Mouse (Mus musculus): ENCODE measurements around the gene Htra3. TPM values are rescaled to one million over a fixed set of nuclear protein-coding genes. Genes with fewer than 3 reads are reported as not detected.
A peak's percentile ranks its signal among the peaks of the same experiment; 100 is the strongest.

Htra3 gene
- polyA plus RNA-seq, 1 experiment from 2014 or later: 46.4 TPM

- Histone ChIP-seq H3K27ac (replicated peaks; ENCODE audit: low read depth, low read length) (no peak overlapping the region), H3K36me3 (ENCODE audit: control insufficient read depth, insufficient read depth, low read length) (no peaks in the 10 kb centered on the region), H3K4me2 (ENCODE audit: low read depth, low read length) (no peak overlapping the region), H3K9me3 (ENCODE audit: control insufficient read depth, low read length) (no peaks in the 10 kb centered on the region), H3K27me3 (replicated peaks; ENCODE audit: control insufficient read depth, insufficient read depth, low read length) (no peaks in the 10 kb centered on the region), H3K9ac (ENCODE audit: low read depth, low read length) (no peak overlapping the region), H3K4me1 (ENCODE audit: control insufficient read depth, insufficient read depth, low read length) (no peaks in the 10 kb centered on the region), H3K4me3 (ENCODE audit: low read depth, low read length) (no peak overlapping the region)
- WGBS: 92% methylated on average over 3 of the region's 3 CpGs
- ATAC-seq (ENCODE audit: low read depth) (no peak), DNase-seq (ENCODE audit: low spot score) (no peak)
Measured at GRCm38 (mm10) chr5:35705411-35705810, 25.8 kb upstream of the Htra3 start.

DNA sequence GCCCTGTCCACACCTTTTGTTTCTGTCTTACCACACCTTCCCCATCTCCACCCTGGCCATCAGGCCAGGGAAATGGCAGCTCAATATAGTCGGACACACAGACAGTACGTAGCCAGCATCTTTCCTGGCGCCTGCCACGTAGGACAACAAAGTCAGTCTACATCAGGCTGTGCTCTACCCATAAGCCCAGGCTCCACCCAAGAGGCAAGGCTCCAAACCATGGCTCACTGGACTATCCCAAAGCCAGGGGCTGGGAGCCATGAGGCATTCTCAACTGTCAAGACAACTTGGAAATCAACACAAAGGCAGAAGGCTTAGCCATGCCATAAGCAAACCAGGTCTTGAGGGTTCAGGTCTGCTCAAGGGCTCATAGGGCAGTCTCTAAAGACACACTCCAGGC, 24.2 kb upstream of the Htra3 start:
- Histone ChIP-seq H3K9me3 (ENCODE audit: control insufficient read depth, low read length) (no peaks in the 10 kb centered on the region), H3K9ac (ENCODE audit: low read depth, low read length) (no peak overlapping the region), H3K4me3 (ENCODE audit: low read depth, low read length) (no peak overlapping the region), H3K27me3 (replicated peaks; ENCODE audit: control insufficient read depth, insufficient read depth, low read length) (no peaks in the 10 kb centered on the region), H3K4me2 (ENCODE audit: low read depth, low read length) (no peak overlapping the region), H3K36me3 (ENCODE audit: control insufficient read depth, insufficient read depth, low read length) (no peaks in the 10 kb centered on the region), H3K27ac (replicated peaks; ENCODE audit: low read depth, low read length) (no peak overlapping the region), H3K4me1 (ENCODE audit: control insufficient read depth, insufficient read depth, low read length) (no peaks in the 10 kb centered on the region)
- ATAC-seq (ENCODE audit: low read depth) (no peak), DNase-seq (ENCODE audit: low spot score) (no peak)
- 93% methylated on average over 4 of the region's 4 CpGs for WGBS

DNA sequence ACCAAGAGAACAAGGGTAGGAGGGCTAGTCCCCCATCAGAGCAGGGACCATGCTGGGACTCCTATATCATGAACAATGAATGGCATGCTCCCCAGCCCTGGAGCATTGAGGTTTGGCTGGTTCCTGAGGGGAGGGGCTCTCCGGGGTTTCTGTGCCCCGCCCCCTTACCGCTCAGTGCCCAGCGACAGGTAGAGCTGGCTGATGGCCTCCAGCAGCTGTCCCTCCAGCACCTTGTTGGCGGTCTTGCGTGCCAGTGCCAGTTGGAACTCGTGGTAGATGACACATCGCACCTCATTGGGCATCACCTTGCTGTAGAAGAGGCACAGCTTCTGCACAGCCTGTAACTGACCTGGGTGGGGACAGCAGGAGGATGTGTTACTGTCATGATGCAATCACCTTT, 23.6 kb upstream of the Htra3 start:
- ATAC-seq (ENCODE audit: low read depth) (no peak), DNase-seq (ENCODE audit: low spot score) (no peak)
- no peaks in the 10 kb centered on the region for H3K36me3 ChIP-seq (ENCODE audit: control insufficient read depth, insufficient read depth, low read length)
- WGBS: 85% methylated on average over 7 of the region's 8 CpGs
- H3K4me1 ChIP-seq (ENCODE audit: control insufficient read depth, insufficient read depth, low read length): no peaks in the 10 kb centered on the region
- H3K9me3 ChIP-seq (ENCODE audit: control insufficient read depth, low read length): no peaks in the 10 kb centered on the region
- no peak overlapping the region for H3K4me3 ChIP-seq (ENCODE audit: low read depth, low read length)
- H3K27me3 ChIP-seq (replicated peaks; ENCODE audit: control insufficient read depth, insufficient read depth, low read length): no peaks in the 10 kb centered on the region
- no peak overlapping the region for H3K27ac ChIP-seq (replicated peaks; ENCODE audit: low read depth, low read length)
- H3K4me2 ChIP-seq (ENCODE audit: low read depth, low read length): no peak overlapping the region
- H3K9ac ChIP-seq (ENCODE audit: low read depth, low read length): no peak overlapping the region

DNA sequence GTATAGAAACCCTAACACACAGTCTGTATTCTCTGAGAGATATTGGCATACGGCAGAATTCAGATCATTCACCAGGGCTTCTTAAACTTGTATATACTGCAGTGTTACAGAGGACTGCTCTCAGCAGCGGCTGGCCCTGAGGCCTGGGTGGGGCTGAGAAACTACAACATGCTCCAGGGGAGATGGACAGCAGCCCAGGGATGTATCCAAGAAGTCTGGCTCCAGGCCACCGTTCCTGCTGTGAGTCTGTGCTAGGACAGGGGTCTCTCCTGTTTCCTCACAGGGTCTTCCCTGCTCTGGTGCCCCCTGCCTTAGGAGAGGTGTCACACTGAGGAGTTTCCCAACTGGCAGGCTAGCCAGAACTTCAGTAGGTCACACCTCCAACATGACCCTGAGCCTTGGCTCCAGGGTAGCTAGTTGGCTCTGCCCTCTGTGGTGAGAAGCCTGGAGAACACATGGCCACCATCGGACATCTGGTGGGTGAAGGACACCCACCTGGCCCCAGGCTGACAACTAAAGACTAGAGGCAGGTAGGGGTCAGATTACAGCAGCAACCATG, 23.1 kb upstream of the Htra3 start:
- DNase-seq (ENCODE audit: low spot score) (no peak), ATAC-seq (ENCODE audit: low read depth) (no peak)
- Histone ChIP-seq H3K4me1 (ENCODE audit: control insufficient read depth, insufficient read depth, low read length) (no peaks in the 10 kb centered on the region), H3K4me3 (ENCODE audit: low read depth, low read length) (no peak overlapping the region), H3K27me3 (replicated peaks; ENCODE audit: control insufficient read depth, insufficient read depth, low read length) (no peaks in the 10 kb centered on the region), H3K9ac (ENCODE audit: low read depth, low read length) (no peak overlapping the region), H3K36me3 (ENCODE audit: control insufficient read depth, insufficient read depth, low read length) (no peaks in the 10 kb centered on the region), H3K9me3 (ENCODE audit: control insufficient read depth, low read length) (no peaks in the 10 kb centered on the region), H3K27ac (replicated peaks; ENCODE audit: low read depth, low read length) (no peak overlapping the region), H3K4me2 (ENCODE audit: low read depth, low read length) (no peak overlapping the region)
- 73% methylated on average over 4 of the region's 4 CpGs for WGBS

DNA sequence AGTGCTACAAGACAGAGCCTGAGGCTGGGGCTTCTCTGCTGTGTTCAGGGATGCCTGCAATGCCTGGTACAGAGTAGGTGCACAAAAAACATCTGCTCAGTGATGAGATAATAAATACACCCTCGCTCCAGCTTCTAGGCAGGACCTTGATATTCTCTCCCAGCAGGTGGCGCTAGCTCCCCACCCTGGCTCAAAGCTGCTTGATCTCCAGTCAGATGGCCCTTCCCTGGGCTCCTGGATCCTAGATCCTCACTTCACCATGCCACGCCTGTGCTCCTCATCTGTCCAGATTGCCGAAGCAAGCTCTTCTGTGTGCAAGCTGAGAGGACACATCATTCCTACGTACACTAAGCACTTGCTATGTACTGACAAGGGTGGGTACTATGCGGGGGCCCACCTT, 21.5 kb upstream of the Htra3 start:
- ATAC-seq (ENCODE audit: low read depth): peak; percentile 41; the same call in 1 of the 2 replicates
- 42% methylated on average over 6 of the region's 6 CpGs for WGBS

GRCm38 (mm10) chr5:35695815-35696214, 16.2 kb upstream of the Htra3 start:
- ATAC-seq (ENCODE audit: low read depth) (no peak), DNase-seq (ENCODE audit: low spot score) (no peak)
- no peak overlapping the region for H3K9ac ChIP-seq (ENCODE audit: low read depth, low read length)
- no peak overlapping the region for H3K27ac ChIP-seq (replicated peaks; ENCODE audit: low read depth, low read length)
- WGBS: 26% methylated on average over 5 of the region's 5 CpGs
- H3K4me2 ChIP-seq (ENCODE audit: low read depth, low read length): no peak overlapping the region
- H3K36me3 ChIP-seq (ENCODE audit: control insufficient read depth, insufficient read depth, low read length): no peaks in the 10 kb centered on the region
- H3K4me3 ChIP-seq (ENCODE audit: low read depth, low read length): no peak overlapping the region
- peaks cover 4% of the 10 kb centered on the region for H3K4me1 ChIP-seq (ENCODE audit: control insufficient read depth, insufficient read depth, low read length)
- H3K27me3 ChIP-seq (replicated peaks; ENCODE audit: control insufficient read depth, insufficient read depth, low read length): no peaks in the 10 kb centered on the region
- H3K9me3 ChIP-seq (ENCODE audit: control insufficient read depth, low read length): no peaks in the 10 kb centered on the region

More for the DNA sequence above, 21.5 kb upstream of the Htra3 start:
- H3K4me1 ChIP-seq (ENCODE audit: control insufficient read depth, insufficient read depth, low read length): no peaks in the 10 kb centered on the region
- no peaks in the 10 kb centered on the region for H3K36me3 ChIP-seq (ENCODE audit: control insufficient read depth, insufficient read depth, low read length)
- H3K4me2 ChIP-seq (ENCODE audit: low read depth, low read length): no peak overlapping the region
- H3K9me3 ChIP-seq (ENCODE audit: control insufficient read depth, low read length): no peaks in the 10 kb centered on the region
- no peak overlapping the region for H3K4me3 ChIP-seq (ENCODE audit: low read depth, low read length)
- no peak overlapping the region for H3K27ac ChIP-seq (replicated peaks; ENCODE audit: low read depth, low read length)
- no peaks in the 10 kb centered on the region for H3K27me3 ChIP-seq (replicated peaks; ENCODE audit: control insufficient read depth, insufficient read depth, low read length)
- no peak overlapping the region for H3K9ac ChIP-seq (ENCODE audit: low read depth, low read length)
- no peak for DNase-seq (ENCODE audit: low spot score)

GRCm38 (mm10) chr5:35693638-35694037, 14.1 kb upstream of the Htra3 start:
- DNase-seq (ENCODE audit: low spot score) (no peak), ATAC-seq (ENCODE audit: low read depth) (no peak)
- WGBS: 77% methylated on average over 4 of the region's 4 CpGs

GRCm38 (mm10) chr5:35691246-35691645, 11.7 kb upstream of the Htra3 start:
- peaks cover 4% of the 10 kb centered on the region for H3K4me1 ChIP-seq (ENCODE audit: control insufficient read depth, insufficient read depth, low read length)
- ATAC-seq (ENCODE audit: low read depth) (no peak), DNase-seq (ENCODE audit: low spot score) (no peak)
- H3K27ac ChIP-seq (replicated peaks; ENCODE audit: low read depth, low read length): no peak overlapping the region
- no peak overlapping the region for H3K9ac ChIP-seq (ENCODE audit: low read depth, low read length)
- WGBS: 40% methylated on average over 11 of the region's 11 CpGs
- no peak overlapping the region for H3K4me2 ChIP-seq (ENCODE audit: low read depth, low read length)
- H3K27me3 ChIP-seq (replicated peaks; ENCODE audit: control insufficient read depth, insufficient read depth, low read length): no peaks in the 10 kb centered on the region
- H3K4me3 ChIP-seq (ENCODE audit: low read depth, low read length): no peak overlapping the region
- no peaks in the 10 kb centered on the region for H3K36me3 ChIP-seq (ENCODE audit: control insufficient read depth, insufficient read depth, low read length)
- no peaks in the 10 kb centered on the region for H3K9me3 ChIP-seq (ENCODE audit: control insufficient read depth, low read length)

More at GRCm38 (mm10) chr5:35693638-35694037, 14.1 kb upstream of the Htra3 start:
- H3K9ac ChIP-seq (ENCODE audit: low read depth, low read length): no peak overlapping the region
- no peak overlapping the region for H3K27ac ChIP-seq (replicated peaks; ENCODE audit: low read depth, low read length)
- no peak overlapping the region for H3K4me3 ChIP-seq (ENCODE audit: low read depth, low read length)
- H3K4me2 ChIP-seq (ENCODE audit: low read depth, low read length): no peak overlapping the region
- peaks cover 4% of the 10 kb centered on the region for H3K4me1 ChIP-seq (ENCODE audit: control insufficient read depth, insufficient read depth, low read length)
- H3K27me3 ChIP-seq (replicated peaks; ENCODE audit: control insufficient read depth, insufficient read depth, low read length): no peaks in the 10 kb centered on the region
- H3K36me3 ChIP-seq (ENCODE audit: control insufficient read depth, insufficient read depth, low read length): no peaks in the 10 kb centered on the region
- H3K9me3 ChIP-seq (ENCODE audit: control insufficient read depth, low read length): no peaks in the 10 kb centered on the region

DNA sequence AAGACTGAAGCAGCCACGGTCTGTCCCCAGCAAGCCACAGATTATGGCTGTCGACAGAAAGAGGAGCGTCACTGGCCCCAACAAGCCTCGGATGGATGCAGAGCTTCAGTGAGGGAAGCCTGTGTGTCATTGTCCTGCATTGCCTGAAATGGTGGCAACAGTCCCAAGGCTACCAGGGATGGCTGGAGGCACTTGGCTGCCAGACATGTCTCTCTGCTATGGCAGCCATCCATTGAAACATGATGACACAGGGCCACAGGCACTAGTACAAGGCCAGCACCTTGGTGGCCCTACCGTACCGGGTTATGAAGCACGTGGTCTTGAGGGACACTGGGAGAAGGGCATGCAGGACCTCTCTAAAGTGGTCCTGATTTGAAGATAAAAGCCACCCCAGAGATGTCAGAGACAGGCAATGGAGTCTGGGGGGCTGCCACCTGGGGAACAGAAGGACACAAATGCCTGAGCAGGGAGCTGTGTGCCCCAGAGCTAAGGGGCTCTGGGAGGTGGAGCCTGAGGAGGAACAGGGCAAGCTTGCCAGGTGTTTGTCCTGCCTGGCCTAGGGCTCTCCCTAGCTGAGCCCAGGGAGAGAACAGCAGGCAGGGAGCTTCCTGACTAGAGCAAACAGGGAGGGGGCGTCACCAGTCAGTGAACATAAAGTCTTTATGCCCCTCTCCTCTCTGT, 11.0 kb upstream of the Htra3 start:
- no peak for DNase-seq (ENCODE audit: low spot score)
- WGBS: 84% methylated on average over 8 of the region's 8 CpGs
- no peak for ATAC-seq (ENCODE audit: low read depth)

More for the DNA sequence above, 11.0 kb upstream of the Htra3 start:
- Histone ChIP-seq H3K9me3 (ENCODE audit: control insufficient read depth, low read length) (no peaks in the 10 kb centered on the region), H3K36me3 (ENCODE audit: control insufficient read depth, insufficient read depth, low read length) (no peaks in the 10 kb centered on the region), H3K4me1 (ENCODE audit: control insufficient read depth, insufficient read depth, low read length) (peaks cover 4% of the 10 kb centered on the region), H3K9ac (ENCODE audit: low read depth, low read length) (no peak overlapping the region), H3K27me3 (replicated peaks; ENCODE audit: control insufficient read depth, insufficient read depth, low read length) (no peaks in the 10 kb centered on the region), H3K4me3 (ENCODE audit: low read depth, low read length) (no peak overlapping the region), H3K27ac (replicated peaks; ENCODE audit: low read depth, low read length) (no peak overlapping the region), H3K4me2 (ENCODE audit: low read depth, low read length) (no peak overlapping the region)

All from embryonic facial prominence, embryonic 14.5 days (tissue).